Mouse (Mus musculus) CD8-positive naive resting alpha-beta T cell, adult 2 months (primary cell): ENCODE measurements around the gene Gm26602.

Experiments
- DNase-seq, 2 experiments: peaks; one replicate each; pipeline ENCODE4 v3.0.0; 2022; ENCODE audit warnings: low read depth in 2 of 2, low spot score in 2 of 2

Gene Gm26602

GRCm38 (mm10) chr10:79910556-79910955, at the start of gene Gm26602:
Gene Gm26602 (plus strand): TSS chr10:79910856.
- DNase-seq: no peak

- no peak for DNase-seq
Observed at GRCm38 (mm10) chr10:79861230-79862048, 49.2 kb upstream of the Gm26602 start.

GRCm38 (mm10) chr10:79862049-79862788, 48.4 kb upstream of the Gm26602 start:
- no peak for DNase-seq

GRCm38 (mm10) chr10:79862925-79863324, 47.7 kb upstream of the Gm26602 start:
- no peak for DNase-seq

GRCm38 (mm10) chr10:79864351-79865188, 46.1 kb upstream of the Gm26602 start:
- DNase-seq: no peak

- DNase-seq: no peak
Observed at GRCm38 (mm10) chr10:79865189-79865601, 45.5 kb upstream of the Gm26602 start.

DNA sequence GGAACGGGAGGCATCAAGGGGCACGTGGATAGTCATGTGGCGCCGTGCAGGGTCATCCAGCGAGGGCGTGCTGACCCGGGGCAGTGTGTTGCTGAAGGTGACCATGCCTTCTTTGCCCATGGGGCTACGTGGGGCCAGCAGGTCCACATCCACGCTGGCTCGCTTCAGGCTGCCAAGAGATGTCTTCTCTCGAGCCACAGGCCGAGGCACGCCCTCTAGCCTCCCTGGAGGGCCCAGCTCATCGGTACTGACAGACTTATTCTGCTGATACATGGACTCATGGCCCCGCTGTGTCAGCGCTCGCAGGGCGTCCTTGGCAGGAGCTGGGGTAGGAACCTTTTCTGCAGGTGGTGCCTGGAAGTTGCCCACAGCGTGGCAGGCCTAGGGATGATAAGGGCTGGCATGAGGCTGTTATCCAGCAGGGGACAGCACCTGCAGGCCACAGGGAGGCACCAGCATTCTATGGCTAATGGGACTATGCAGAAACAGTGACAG, 44.8 kb upstream of the Gm26602 start:
- DNase-seq: no peak

DNA sequence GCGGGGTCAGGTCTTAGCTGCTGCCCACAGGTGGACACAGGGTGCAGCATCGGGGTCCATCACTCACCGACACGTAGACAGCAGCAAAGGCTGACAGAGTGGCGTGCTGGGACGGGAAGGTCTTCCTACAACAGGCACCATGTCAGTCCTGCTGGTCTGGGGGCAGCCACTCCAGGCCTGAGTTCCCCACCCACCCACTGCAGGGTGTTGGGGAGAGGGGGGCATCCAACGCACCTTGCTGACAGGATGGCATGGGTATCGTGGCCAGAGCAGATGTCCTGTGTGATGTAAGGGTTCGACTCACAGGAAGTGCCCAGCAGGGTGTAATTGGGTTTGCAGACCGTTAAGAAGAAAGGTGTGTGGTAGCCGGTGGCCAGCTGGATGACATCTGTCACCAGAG, 44.1 kb upstream of the Gm26602 start:
- DNase-seq: no peak

- DNase-seq: no peak
Observed at GRCm38 (mm10) chr10:79871845-79872244, 38.8 kb upstream of the Gm26602 start.

GRCm38 (mm10) chr10:79872862-79873261, 37.8 kb upstream of the Gm26602 start:
- DNase-seq: no peak

DNA sequence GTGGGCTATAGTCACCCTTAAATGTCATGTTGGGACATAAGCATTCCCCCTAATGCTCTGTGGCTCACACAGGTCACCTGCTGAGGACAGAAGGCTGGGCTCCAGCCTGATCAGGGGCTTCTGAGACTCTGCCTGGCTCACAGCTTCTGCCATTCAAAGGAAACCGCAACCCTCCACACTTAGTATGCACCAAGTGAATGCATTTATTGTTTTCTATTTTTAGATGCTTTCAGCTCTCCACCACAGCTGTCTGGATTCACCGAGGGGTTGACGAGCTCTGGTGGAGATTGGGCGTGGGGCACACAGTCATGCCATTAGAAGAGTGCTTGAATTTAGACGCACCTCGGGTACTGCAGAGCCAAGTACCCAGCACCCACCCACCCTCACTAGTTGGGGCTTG, 37.3 kb upstream of the Gm26602 start:
- DNase-seq: no peak

GRCm38 (mm10) chr10:79873715-79874289, 36.9 kb upstream of the Gm26602 start:
- DNase-seq: no peak

GRCm38 (mm10) chr10:79874290-79874862, 36.3 kb upstream of the Gm26602 start, which contains the start of the genes Prtn3 and Plppr3:
Gene Prtn3 (plus strand): TSS chr10:79874476.
Gene Plppr3 (minus strand): TSS chr10:79874634.
- no peak for DNase-seq

GRCm38 (mm10) chr10:79877174-79877573, 33.5 kb upstream of the Gm26602 start:
- no peak for DNase-seq

- DNase-seq: no peak
Observed at GRCm38 (mm10) chr10:79877757-79878156, 32.9 kb upstream of the Gm26602 start.

DNA sequence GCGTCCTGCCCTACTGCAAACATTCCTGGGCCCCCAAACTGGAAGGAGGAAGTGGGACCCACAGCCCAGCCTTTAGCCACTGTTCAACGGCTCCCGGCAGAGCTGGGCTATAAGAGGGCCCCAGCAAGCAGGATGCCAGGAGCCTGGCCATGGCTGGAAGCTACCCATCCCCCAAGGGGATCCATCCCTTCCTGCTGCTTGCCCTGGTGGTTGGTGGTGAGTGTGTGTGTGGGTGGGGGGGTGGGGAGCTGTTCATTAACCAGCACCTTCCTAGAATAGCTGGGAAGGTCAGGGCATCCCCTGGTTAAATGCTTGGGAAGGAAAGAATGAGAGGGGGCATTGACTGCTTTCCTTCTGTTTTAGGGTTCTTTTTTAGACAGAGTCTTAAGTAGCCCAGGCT, 31.1 kb upstream of the Gm26602 start:
- DNase-seq: no peak

GRCm38 (mm10) chr10:79880721-79881120, 29.9 kb upstream of the Gm26602 start:
- DNase-seq: no peak

DNA sequence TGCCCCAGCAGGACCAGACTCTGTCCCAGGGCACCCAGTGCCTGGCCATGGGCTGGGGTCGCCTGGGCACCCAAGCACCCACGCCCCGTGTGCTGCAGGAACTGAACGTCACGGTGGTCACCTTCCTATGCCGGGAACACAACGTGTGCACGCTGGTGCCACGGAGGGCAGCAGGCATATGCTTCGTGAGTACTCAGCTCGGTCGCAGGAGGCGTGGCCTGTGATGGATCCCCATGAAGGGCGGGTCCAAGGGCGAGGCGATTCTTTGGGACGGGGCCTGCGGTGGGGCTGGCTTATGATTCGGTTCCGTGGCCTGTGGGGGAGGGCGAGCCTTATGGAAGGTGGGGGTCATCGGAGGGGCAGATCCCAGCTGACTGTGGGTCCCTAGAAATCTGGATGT, 28.7 kb upstream of the Gm26602 start:
- DNase-seq: no peak

- DNase-seq: peak; percentile 61 to 73
Observed at GRCm38 (mm10) chr10:79883297-79884084, 27.2 kb upstream of the Gm26602 start.

DNA sequence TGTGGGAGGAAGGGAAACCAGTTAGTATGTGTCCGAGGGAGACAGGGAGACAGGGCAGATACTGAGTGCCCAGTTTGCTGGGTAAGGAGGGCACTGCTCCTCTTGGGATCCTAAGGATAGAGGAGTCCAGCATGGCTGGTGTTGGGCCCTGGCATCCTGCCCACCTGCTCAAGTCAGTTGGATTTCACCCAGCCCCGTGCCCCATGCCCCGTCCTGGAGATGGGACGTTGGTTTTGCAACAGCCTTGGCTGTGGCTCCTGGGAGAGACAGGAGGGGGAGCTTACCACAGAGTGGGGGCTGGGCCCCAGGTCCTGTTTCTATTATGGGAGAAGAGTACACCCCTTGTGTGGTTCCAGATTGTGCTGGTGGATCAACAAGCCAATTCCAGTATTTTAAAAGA, 26.2 kb upstream of the Gm26602 start:
- DNase-seq: no peak
